Comparison of ENCODE assay signal across 26 mouse cellular contexts in the genomic region with DNA sequence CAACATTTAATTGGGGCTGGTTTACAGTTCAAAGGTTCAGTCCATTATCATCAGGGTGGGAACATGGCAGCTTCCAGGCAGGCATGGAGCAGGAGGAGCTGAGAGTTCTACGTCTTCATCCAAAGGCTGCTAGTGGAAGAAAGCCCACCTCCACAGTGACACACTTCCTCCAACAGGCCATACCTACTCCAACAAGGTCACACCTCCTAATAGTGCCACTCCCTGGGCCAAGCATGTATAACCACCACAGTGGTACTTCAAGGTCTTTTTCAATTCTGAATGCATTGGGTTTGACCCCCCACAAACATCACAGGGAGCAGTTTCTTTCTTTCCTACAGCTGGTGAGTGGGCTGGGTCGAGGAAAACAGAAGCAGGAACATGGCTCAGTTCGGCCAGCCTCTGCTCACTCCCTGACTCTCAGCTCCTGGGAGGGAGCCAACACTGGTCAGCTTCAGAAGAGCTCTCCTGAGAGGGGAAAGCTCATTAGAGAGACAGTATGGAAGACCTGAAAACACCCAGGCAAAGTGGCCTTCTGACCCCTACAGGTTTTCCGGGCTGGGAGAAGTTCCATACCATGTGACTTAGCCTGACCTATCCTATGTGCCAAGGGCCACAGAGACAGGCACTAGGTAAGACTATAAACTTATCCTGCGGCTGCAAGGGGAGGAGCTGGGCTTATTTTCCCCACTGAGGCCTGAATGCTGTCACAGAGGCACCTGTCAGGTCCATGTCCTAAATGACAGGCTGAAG. TPM values are rescaled to one million over a fixed set of nuclear protein-coding genes. Genes with fewer than 3 reads are reported as not detected.
A peak's percentile ranks its signal among the peaks of the same experiment; 100 is the strongest.
DNase-seq lines count a peak whose midpoint lies in the region; ATAC-seq and TF ChIP-seq lines count a peak whose summit lies in the region.
"Had no signal": no experiment of that assay in that cellular context is flagged by ENCODE, and none has a peak within 500 bp of the region (broad histone marks: within the 10 kb centered on the region; RNA-seq: fewer than 3 reads in every experiment).

No protein-coding gene starts in this region.

- H3K9ac ChIP-seq in liver, adult 2 months (ENCODE audit: low read depth, low read length) = no peak overlapping the region
- H3K9ac ChIP-seq in liver, embryonic 12.5 days = no peak overlapping the region
- H3K9ac ChIP-seq: embryonic facial prominence, embryonic 13.5 days; forebrain, embryonic 12.5 days; forebrain, embryonic 15.5 days; hindbrain, embryonic 13.5 days; intestine, embryonic 15.5 days had no signal

- H3K27me3 ChIP-seq in liver, adult 2 months (ENCODE audit: control insufficient read depth, insufficient read depth, low read length) = no peaks in the 10 kb centered on the region
- H3K27me3 ChIP-seq in liver, embryonic 12.5 days (replicated peaks) = no peaks in the 10 kb centered on the region
- H3K27me3 ChIP-seq: CH12.LX; embryonic facial prominence, embryonic 13.5 days; forebrain, embryonic 12.5 days; forebrain, embryonic 15.5 days; hindbrain, embryonic 13.5 days; intestine, embryonic 15.5 days; Patski had no signal

- H3K27ac ChIP-seq in liver, adult 2 months (replicated peaks; ENCODE audit: insufficient read depth, low read depth, low read length) = no peak overlapping the region
- H3K27ac ChIP-seq in liver, embryonic 12.5 days = no peak overlapping the region
- H3K27ac ChIP-seq: embryonic facial prominence, embryonic 13.5 days; forebrain, embryonic 12.5 days; forebrain, embryonic 15.5 days; hindbrain, embryonic 13.5 days; intestine, embryonic 15.5 days had no signal

- no peak for ATAC-seq in liver, embryonic 12.5 days
- no peak for ATAC-seq in cerebellum, adult (ENCODE audit: insufficient number of reproducible peaks, low FRiP score, low TSS enrichment)
- ATAC-seq: forebrain, embryonic 15.5 days; hindbrain, embryonic 16.5 days; intestine, embryonic 15.5 days; Patski had no signal

- H3K4me1 ChIP-seq in liver, adult 2 months (ENCODE audit: control insufficient read depth, insufficient read depth, low read length) = peaks cover 3% of the 10 kb centered on the region; the same call in 1 of the 2 replicates
- no peaks in the 10 kb centered on the region for H3K4me1 ChIP-seq in liver, embryonic 12.5 days
- H3K4me1 ChIP-seq: embryonic facial prominence, embryonic 13.5 days; forebrain, embryonic 12.5 days; forebrain, embryonic 15.5 days; hindbrain, embryonic 13.5 days; intestine, embryonic 15.5 days had no signal

- H3K4me2 ChIP-seq in liver, embryonic 12.5 days = no peak overlapping the region
- H3K4me2 ChIP-seq: embryonic facial prominence, embryonic 13.5 days; forebrain, embryonic 12.5 days; forebrain, embryonic 15.5 days; heart, embryonic 11.5 days; hindbrain, embryonic 13.5 days; intestine, embryonic 15.5 days had no signal

- no peaks in the 10 kb centered on the region for H3K36me3 ChIP-seq in liver, adult 2 months (ENCODE audit: control insufficient read depth, insufficient read depth, low read length)
- H3K36me3 ChIP-seq in liver, embryonic 12.5 days = no peaks in the 10 kb centered on the region
- H3K36me3 ChIP-seq: embryonic facial prominence, embryonic 13.5 days; forebrain, embryonic 12.5 days; forebrain, embryonic 15.5 days; hindbrain, embryonic 13.5 days; intestine, embryonic 15.5 days had no signal

- no peak for TF ChIP-seq CTCF in liver, adult 2 months (IDR thresholded peaks at IDR 0.05; ENCODE audit: low read depth, low read length)

- H3K4me3 ChIP-seq in liver, adult 2 months (ENCODE audit: insufficient read depth, low read depth, low read length) = no peak overlapping the region
- no peak overlapping the region for H3K4me3 ChIP-seq in liver, embryonic 12.5 days
- H3K4me3 ChIP-seq: embryonic facial prominence, embryonic 13.5 days; erythroblast, embryonic 14.5 days; forebrain, embryonic 12.5 days; forebrain, embryonic 15.5 days; hindbrain, embryonic 13.5 days; intestine, embryonic 15.5 days had no signal

- DNase-seq in liver, adult 2 months (ENCODE audit: extremely low read depth, low read depth, low spot score) = peak; percentile 57
- peak; percentile 67 for DNase-seq in R1 (ENCODE audit: low read depth, low spot score)
- DNase-seq in brain, adult 2 months (ENCODE audit: low read depth, low spot score) = peak; percentile 30
- DNase-seq in adipocyte (ENCODE audit: low spot score) = no peak
- DNase-seq in layer of hippocampus, adult 18-20 months (ENCODE audit: low spot score in 2 of 2) = no peak
- DNase-seq: adrenal gland, adult 2 months; adrenal gland, postnatal 14 days; B cell, adult 2 months; cerebellum, adult 18-20 months; cerebellum, adult 9-10 months; cerebellum, postnatal 14 days; gastrocnemius, postnatal 25 days; heart, adult 18-20 months; kidney, adult 11 months had no signal

- TF ChIP-seq POLR2A in liver, adult 2 months (IDR thresholded peaks at IDR 0.05; ENCODE audit: extremely low read depth, insufficient read depth, low read length) = no peak

- 41% methylated on average over 5 of the region's 5 CpGs for WGBS in liver, adult 2 months
- WGBS in liver, embryonic 12.5 days (ENCODE audit: insufficient replicate concordance) = 71% methylated on average over 5 of the region's 5 CpGs

- no peaks in the 10 kb centered on the region for H3K9me3 ChIP-seq in liver, embryonic 12.5 days (replicated peaks)
- H3K9me3 ChIP-seq: embryonic facial prominence, embryonic 13.5 days; forebrain, embryonic 12.5 days; forebrain, embryonic 15.5 days; hindbrain, embryonic 13.5 days; intestine, embryonic 15.5 days had no signal

- H3K79me2 ChIP-seq in liver, adult 2 months (ENCODE audit: control insufficient read depth, insufficient read depth, low read length) = peaks cover 43% of the 10 kb centered on the region

RNA-seq across cellular contexts. Expression of gene Rasd1, which starts 36.7 kb away (rescaled TPM):
- 0.13 and 0.18 TPM in 2 replicates for total RNA-seq in liver, adult 2 months (2014; rRNA removed)
- 0.15 TPM in 2 replicates for polyA plus RNA-seq in liver, adult 2 months (2012; rRNA removed)
- polyA plus RNA-seq in liver, embryonic 12.5 days (2016; fragmentation: Nextera tagmentation; extraction: Ambion mirVana) = 0.97 and 1.2 TPM in 2 replicates
- total RNA-seq in layer of hippocampus, adult 18-20 months (2021) = 10 to 100 TPM; 58.8 to 74.2 TPM
- polyA plus RNA-seq: erythroblast, embryonic 14.5 days had no signal

RNA-seq across cellular contexts. Expression of gene Pemt, which starts 44.9 kb away (rescaled TPM):
- 432 and 472 TPM in 2 replicates for total RNA-seq in liver, adult 2 months (2014; rRNA removed)
- 1,369 and 1,396 TPM in 2 replicates for polyA plus RNA-seq in liver, adult 2 months (2012; rRNA removed)
- 7.3 and 8.1 TPM in 2 replicates for polyA plus RNA-seq in liver, embryonic 12.5 days (2016; fragmentation: Nextera tagmentation; extraction: Ambion mirVana)
- total RNA-seq in layer of hippocampus, adult 18-20 months (2021) = 1 to 10 TPM; 2.4 to 7.8 TPM

RNA-seq across cellular contexts. Expression of gene Med9, which starts 53.4 kb away (rescaled TPM):
- total RNA-seq in liver, adult 2 months (2014; rRNA removed) = 4.2 and 4.4 TPM in 2 replicates
- 7.3 and 7.8 TPM in 2 replicates for polyA plus RNA-seq in liver, adult 2 months (2012; rRNA removed)
- 29.5 and 30.1 TPM in 2 replicates for polyA plus RNA-seq in liver, embryonic 12.5 days (2016; fragmentation: Nextera tagmentation; extraction: Ambion mirVana)
- total RNA-seq in layer of hippocampus, adult 18-20 months (2021) = 10 to 100 TPM; 42.6 to 43.5 TPM

Comparison
In these comparisons a context has a peak if more than half of its experiments do, and no peak if none do; other contexts are left out.
1. DNase-seq: peak in liver, adult 2 months (single experiment), R1 (single experiment) and brain, adult 2 months (single experiment); none in adipocyte (single experiment) and layer of hippocampus, adult 18-20 months (0 of 2).
2. RNA of gene Rasd1, which starts 36.7 kb away (total RNA-seq): 58.8 to 74.2 TPM in layer of hippocampus, adult 18-20 months; 0.13 to 0.18 TPM in liver, adult 2 months; every median in the first group is over 10 times any median in the second.
3. RNA of gene Pemt, which starts 44.9 kb away (total RNA-seq): 432 to 472 TPM in liver, adult 2 months; 2.4 to 7.8 TPM in layer of hippocampus, adult 18-20 months; every median in the first group is over 10 times any median in the second.